Mouse (Mus musculus) heart, adult 2 months (tissue): ENCODE data around the gene Kirrel3. TPM values are rescaled to one million over a fixed set of nuclear protein-coding genes. Genes with fewer than 3 reads are reported as not detected.

Experiments used
- DNase-seq, 2 experiments: peaks; one replicate each; pipeline ENCODE4 v3.0.0; 2021
- H3K27ac ChIP-seq: fragments of 200-600 bp; 2 replicates; pipeline ENCODE4 v1.8.1; 2022
- H3K27me3 ChIP-seq: fragments of 200-500 bp; 2 replicates; pipeline ENCODE4 v1.6.1; 2012; ENCODE audit warnings: mild to moderate bottlenecking, low read length, inconsistent platforms, mixed read lengths; ENCODE audit not compliant: control insufficient read depth, insufficient read depth
- H3K36me3 ChIP-seq: fragments of 200-500 bp; 2 replicates; pipeline ENCODE4 v1.6.1; 2012; ENCODE audit warnings: low read length, inconsistent platforms; ENCODE audit not compliant: control insufficient read depth, insufficient read depth
- H3K4me1 ChIP-seq: fragments of 200-500 bp; 2 replicates; pipeline ENCODE4 v1.6.1; 2011; ENCODE audit warnings: low read length; ENCODE audit not compliant: control insufficient read depth, insufficient read depth
- H3K4me3 ChIP-seq: fragments of 200-600 bp; 2 replicates; pipeline ENCODE4 v1.8.1; 2022
- H3K79me2 ChIP-seq: fragments of 200-500 bp; replicated peaks from 2 replicates; pipeline ENCODE4 v1.6.1; 2012; ENCODE audit warnings: mild to moderate bottlenecking, inconsistent platforms, low read length, moderate library complexity, mixed read lengths; ENCODE audit not compliant: control insufficient read depth, insufficient read depth
- H3K9ac ChIP-seq: fragments of 200-500 bp; 2 replicates; pipeline ENCODE4 v1.6.1; 2012; ENCODE audit warnings: low read depth, mild to moderate bottlenecking, control low read depth, inconsistent platforms, low read length, mixed read lengths
- CTCF ChIP-seq: fragments of 200-600 bp; IDR thresholded peaks from 2 replicates; pipeline ENCODE4 v1.8.1; 2022; ENCODE audit warnings: antibody characterized with exemption, mild to moderate bottlenecking, moderate library complexity
- EP300 ChIP-seq: fragments of 200-500 bp; IDR thresholded peaks from 2 replicates; pipeline ENCODE4 v1.6.1; 2011; ENCODE audit warnings: low read depth, low read length, control low read depth; ENCODE audit not compliant: insufficient read depth
- POLR2A ChIP-seq: fragments of 200-500 bp; IDR thresholded peaks from 2 replicates; pipeline ENCODE4 v1.6.1; 2011; ENCODE audit warnings: mild to moderate bottlenecking, low read depth, low read length, control low read depth; ENCODE audit not compliant: insufficient read depth
- WGBS: fragments of 180-500 bp; shearing (Covaris S2); methylation state at CpG from one replicate; pipeline ENCODE4 v1.1.7; 2018; 5-methylcytosine and 5-hydroxymethylcytosine counted together
- intact Hi-C: fragments of 180-260 bp; cut with DNase I; formaldehyde crosslinking; loops from one replicate; pipeline ENCODE4 v1.15.1; 2025
- polyA plus RNA-seq: library from polyadenylated mRNA; depleted of rRNA; stranded (reverse); fragments of >200 nt; gene quantifications from 2 replicates; pipeline ENCODE4 v1.2.3, GENCODE M21; 2012
- total RNA-seq, 2 experiments: library from RNA; stranded (reverse); gene quantifications; 2 replicates each; pipeline ENCODE4 v1.2.3; 2021

The Kirrel3 gene
- total and polyA plus RNA-seq, 3 experiments, result 0.18 to 0.59 (median 0.57) TPM

GRCm38 (mm10) chr9:34953420-34953819 lies 467.7 kb downstream of the Kirrel3 start:
- H3K27me3 ChIP-seq, result no peaks in the 10 kb centered on the region
- peak; percentile 39 to 53 for DNase-seq
- H3K36me3 ChIP-seq, result no peaks in the 10 kb centered on the region
- no peaks in the 10 kb centered on the region; the same call in 1 of the 2 replicates for H3K4me1 ChIP-seq
- no peak for TF ChIP-seq CTCF
- TF ChIP-seq EP300, result no peak
- TF ChIP-seq POLR2A, result no peak
- peak overlapping the region; percentile 80 for H3K27ac ChIP-seq
- 48% methylated on average over 11 of the region's 11 CpGs for WGBS
- intact Hi-C loops, result loop anchor here (5.0 kb wide), 1 partner anchor 91 kb away; no protein-coding TSS in a partner anchor
- H3K4me3 ChIP-seq, result no peak overlapping the region
- H3K9ac ChIP-seq, result no peak overlapping the region
- H3K79me2 ChIP-seq, result no peaks in the 10 kb centered on the region

DNA sequence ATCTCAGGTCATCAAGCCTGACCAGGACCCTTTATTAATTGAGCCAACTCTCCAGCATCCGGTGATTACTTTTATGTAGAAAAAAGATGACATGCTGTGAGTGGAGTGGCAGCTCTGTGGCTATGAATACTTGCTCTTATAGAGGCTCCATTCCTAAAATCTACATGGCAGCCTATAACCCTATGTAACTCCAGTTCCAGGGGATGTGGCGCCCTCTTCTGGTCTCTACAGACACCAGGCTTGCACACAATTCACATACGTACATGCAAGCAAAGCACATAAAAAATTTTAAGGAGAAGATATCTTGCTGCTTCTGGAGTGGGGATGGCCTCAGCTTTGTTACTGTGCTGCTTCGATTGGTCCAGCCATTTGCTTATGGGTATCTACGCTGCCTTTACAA lies 468.5 kb downstream of the Kirrel3 start:
- no peak for DNase-seq
- H3K36me3 ChIP-seq, result no peaks in the 10 kb centered on the region
- H3K27me3 ChIP-seq, result no peaks in the 10 kb centered on the region
- no peaks in the 10 kb centered on the region; the same call in 1 of the 2 replicates for H3K4me1 ChIP-seq
- no peaks in the 10 kb centered on the region for H3K79me2 ChIP-seq
- 82% methylated on average over 5 of the region's 5 CpGs for WGBS
- peak; percentile 64 for TF ChIP-seq CTCF
- TF ChIP-seq EP300, result no peak
- TF ChIP-seq POLR2A, result no peak
- no peak overlapping the region for H3K4me3 ChIP-seq
- intact Hi-C loops, result loop anchor here (5.0 kb wide), 1 partner anchor 92 kb away; no protein-coding TSS in a partner anchor
- H3K9ac ChIP-seq, result no peak overlapping the region
- no peak overlapping the region for H3K27ac ChIP-seq

DNA sequence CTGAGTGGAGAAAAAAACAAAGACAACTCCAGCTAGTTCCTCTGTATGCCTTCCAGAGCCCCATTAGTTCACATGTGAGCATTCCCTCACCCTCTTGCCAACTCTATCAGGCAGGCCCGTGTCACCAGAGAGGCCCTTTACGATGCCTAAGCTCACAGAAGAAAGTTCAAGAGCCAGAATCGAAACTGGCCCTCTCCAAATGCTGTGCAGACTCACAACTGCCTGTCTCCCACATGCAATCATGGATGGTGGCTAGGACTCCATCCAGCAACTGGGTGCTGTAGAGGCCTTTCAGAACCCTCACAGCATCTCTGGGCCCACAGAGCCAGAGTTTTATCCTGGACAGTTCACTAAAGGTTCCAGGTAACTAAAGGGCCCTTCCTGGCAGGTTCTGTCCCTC lies 470.8 kb downstream of the Kirrel3 start:
- intact Hi-C loops, result no loop called here
- WGBS, result 76% methylated on average over 3 of the region's 3 CpGs

GRCm38 (mm10) chr9:34957691-34958090 lies 472.0 kb downstream of the Kirrel3 start:
- 41% methylated on average over 6 of the region's 6 CpGs for WGBS

More for the DNA sequence above, 470.8 kb downstream of the Kirrel3 start:
- Histone ChIP-seq H3K36me3 (no peaks in the 10 kb centered on the region), H3K9ac (no peak overlapping the region), H3K4me1 (peaks cover 7% of the 10 kb centered on the region), H3K27ac (no peak overlapping the region), H3K79me2 (no peaks in the 10 kb centered on the region), H3K27me3 (no peaks in the 10 kb centered on the region), H3K4me3 (no peak overlapping the region)
- no peak for DNase-seq
- TF ChIP-seq CTCF, result no peak
- TF ChIP-seq POLR2A, result no peak
- TF ChIP-seq EP300, result no peak

DNA sequence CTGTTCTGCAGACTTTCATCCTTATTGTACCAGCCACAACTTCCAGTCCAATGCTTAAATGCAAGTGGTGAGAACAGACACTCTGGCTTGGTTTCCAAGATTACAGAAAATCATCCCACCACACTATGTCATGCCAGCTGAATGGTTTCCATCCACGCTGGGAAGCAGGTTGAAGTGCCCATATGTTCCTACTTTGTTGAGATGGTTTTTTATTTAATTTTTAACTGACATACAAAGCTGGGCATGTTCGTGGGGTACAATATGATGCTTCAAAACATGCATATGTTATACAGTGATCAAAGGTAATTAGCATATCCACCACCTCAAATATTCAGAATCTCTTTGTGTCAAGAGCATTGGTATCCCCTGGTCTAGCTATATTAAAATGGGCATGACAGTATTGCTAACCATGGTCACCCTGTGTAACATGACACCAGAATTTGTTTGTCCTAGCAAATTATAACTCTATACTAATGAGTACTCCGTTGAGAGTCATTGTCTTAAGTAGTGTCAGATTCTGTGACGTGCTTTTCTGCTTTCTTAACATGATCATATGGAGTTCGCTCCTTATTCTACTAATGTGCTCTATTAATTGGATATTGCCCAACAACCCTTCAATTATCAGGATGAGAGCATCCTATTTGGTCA lies 472.6 kb downstream of the Kirrel3 start:
- no peaks in the 10 kb centered on the region for H3K27me3 ChIP-seq
- no peak overlapping the region for H3K4me3 ChIP-seq
- no peaks in the 10 kb centered on the region for H3K79me2 ChIP-seq
- no peak for TF ChIP-seq CTCF
- TF ChIP-seq POLR2A, result no peak
- no peak for TF ChIP-seq EP300
- intact Hi-C loops, result no loop called here
- no peak overlapping the region for H3K27ac ChIP-seq
- 84% methylated on average over 5 of the region's 5 CpGs for WGBS
- H3K36me3 ChIP-seq, result no peaks in the 10 kb centered on the region
- H3K4me1 ChIP-seq, result peaks cover 8% of the 10 kb centered on the region
- H3K9ac ChIP-seq, result no peak overlapping the region
- no peak for DNase-seq

More at GRCm38 (mm10) chr9:34957691-34958090, 472.0 kb downstream of the Kirrel3 start:
- H3K27ac ChIP-seq, result no peak overlapping the region
- H3K4me3 ChIP-seq, result no peak overlapping the region
- H3K9ac ChIP-seq, result no peak overlapping the region
- no peaks in the 10 kb centered on the region for H3K27me3 ChIP-seq
- H3K79me2 ChIP-seq, result no peaks in the 10 kb centered on the region
- H3K36me3 ChIP-seq, result no peaks in the 10 kb centered on the region
- TF ChIP-seq CTCF, result no peak
- TF ChIP-seq EP300, result no peak
- TF ChIP-seq POLR2A, result no peak
- H3K4me1 ChIP-seq, result peaks cover 8% of the 10 kb centered on the region
- intact Hi-C loops, result no loop called here
- DNase-seq, result peak in 1 of 2 experiments; percentile 22

DNA sequence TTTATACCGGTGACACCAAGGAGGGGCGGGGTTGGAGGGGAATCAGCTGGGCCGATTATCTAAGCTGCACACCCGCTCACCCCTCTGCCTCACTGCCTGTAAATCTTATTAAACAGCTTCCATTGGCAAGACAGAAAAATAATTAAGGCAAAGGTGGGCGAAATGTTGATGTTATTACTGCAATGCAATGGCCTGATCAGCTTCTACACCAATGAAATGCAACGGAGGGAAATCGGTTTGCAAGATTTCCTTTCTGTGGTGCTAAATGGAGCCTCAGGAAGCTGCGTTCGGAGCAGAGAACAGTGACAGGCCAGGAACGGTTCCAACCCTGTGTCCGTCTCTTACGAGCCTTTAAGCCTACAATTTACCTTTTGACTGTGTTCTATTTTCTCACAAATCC lies 475.0 kb downstream of the Kirrel3 start:
- H3K27ac ChIP-seq, result peak overlapping the region; percentile 72

More for the DNA sequence above, 475.0 kb downstream of the Kirrel3 start:
- peak in 1 of 2 experiments; percentile 30 for DNase-seq
- Histone ChIP-seq H3K4me3 (no peak overlapping the region), H3K79me2 (no peaks in the 10 kb centered on the region), H3K9ac (no peak overlapping the region), H3K36me3 (no peaks in the 10 kb centered on the region), H3K27me3 (no peaks in the 10 kb centered on the region), H3K4me1 (peaks cover 8% of the 10 kb centered on the region)
- intact Hi-C loops, result no loop called here
- TF ChIP-seq EP300, result 0 out of 2 replicates have a peak, but pooled peaks have one; percentile 42
- no peak for TF ChIP-seq POLR2A
- WGBS, result 41% methylated on average over 12 of the region's 12 CpGs
